Mouse (Mus musculus) C2C12 (cell line): Measurements from ENCODE around the gene Bcl6.

Source experiments
- CEBPB ChIP-seq: IDR thresholded peaks from one replicate; pipeline ENCODE4 v1.6.1; 2011; ENCODE audit warnings: low read depth, mild to moderate bottlenecking, control low read depth, moderate library complexity
- CTCF ChIP-seq: IDR thresholded peaks from one replicate; pipeline ENCODE4 v1.5.1; 2011; ENCODE audit not compliant: control insufficient read depth, insufficient read depth, insufficient read length
- FOSL1 ChIP-seq: IDR thresholded peaks from one replicate; pipeline ENCODE4 v1.8.0; 2011; ENCODE audit warnings: mild to moderate bottlenecking, low read length; ENCODE audit not compliant: poor library complexity, insufficient read depth, severe bottlenecking
- MAX ChIP-seq: IDR thresholded peaks from one replicate; pipeline ENCODE4 v1.6.1; 2011; ENCODE audit warnings: mild to moderate bottlenecking, control low read depth
- MYOD1 ChIP-seq: IDR thresholded peaks from one replicate; pipeline ENCODE4 v1.6.1; 2011; ENCODE audit warnings: low read depth; ENCODE audit not compliant: control insufficient read depth, insufficient read length
- MYOG ChIP-seq: IDR thresholded peaks from one replicate; pipeline ENCODE4 v1.6.1; 2011; ENCODE audit not compliant: control insufficient read depth, insufficient read length; ENCODE audit errors: extremely low read depth
- USF1 ChIP-seq: IDR thresholded peaks from one replicate; pipeline ENCODE4 v1.6.1; 2011; ENCODE audit warnings: low read depth, mild to moderate bottlenecking, control low read depth, moderate library complexity

- no peak for TF ChIP-seq CTCF
- no peak for TF ChIP-seq FOSL1
- no peak for TF ChIP-seq MAX
- TF ChIP-seq CEBPB: no peak
- no peak for TF ChIP-seq MYOG
- no peak for TF ChIP-seq MYOD1
- no peak for TF ChIP-seq USF1
Measured at GRCm38 (mm10) chr16:23990161-23990970, 1.7 kb upstream of the Bcl6 start.
